Mouse (Mus musculus) heart, embryonic 13.5 days (tissue): Measurements from ENCODE around the gene Tmem132c. TPM values are rescaled to one million over a fixed set of nuclear protein-coding genes. Genes with fewer than 3 reads are reported as not detected.

Source experiments
- ATAC-seq: fragments of 200-750 bp; cut with Nextera tagmentation; 2 replicates; pipeline ENCODE4 v1.8.0; 2017; ENCODE audit warnings: moderate TSS enrichment; ENCODE audit not compliant: insufficient number of reproducible peaks, low FRiP score, low TSS enrichment; ENCODE audit errors: extremely low read depth
- H3K27ac ChIP-seq: fragments of 300-500 bp; sonication (generic); replicated peaks from 2 replicates; pipeline ENCODE4 v1.5.1; 2015; ENCODE audit warnings: moderate library complexity, mild to moderate bottlenecking, inconsistent platforms
- H3K27me3 ChIP-seq: fragments of 300-500 bp; sonication (generic); replicated peaks from 2 replicates; pipeline ENCODE4 v1.6.1; 2015; ENCODE audit warnings: mild to moderate bottlenecking, inconsistent platforms
- H3K36me3 ChIP-seq: fragments of 300-500 bp; sonication (generic); 2 replicates; pipeline ENCODE4 v1.6.1; 2015; ENCODE audit warnings: mild to moderate bottlenecking, inconsistent platforms
- H3K4me1 ChIP-seq: fragments of 300-500 bp; sonication (generic); 2 replicates; pipeline ENCODE4 v1.6.1; 2015; ENCODE audit warnings: inconsistent platforms
- H3K4me2 ChIP-seq: fragments of 300-500 bp; sonication (generic); 2 replicates; pipeline ENCODE4 v1.6.1; 2015; ENCODE audit warnings: inconsistent platforms, mild to moderate bottlenecking, moderate library complexity
- H3K4me3 ChIP-seq: fragments of 300-500 bp; sonication (generic); 2 replicates; pipeline ENCODE4 v1.5.1; 2015; ENCODE audit warnings: moderate library complexity, mild to moderate bottlenecking, inconsistent platforms
- H3K9ac ChIP-seq: fragments of 300-500 bp; sonication (generic); 2 replicates; pipeline ENCODE4 v1.6.1; 2015; ENCODE audit warnings: inconsistent platforms, mild to moderate bottlenecking, moderate library complexity
- H3K9me3 ChIP-seq: fragments of 300-500 bp; sonication (generic); 2 replicates; pipeline ENCODE4 v1.6.1; 2016; ENCODE audit warnings: inconsistent platforms
- WGBS: fragments of 180-500 bp; shearing (Covaris S2); methylation state at CpG from one replicate; pipeline ENCODE4 v1.1.7; 2015; ENCODE audit warnings: mixed read lengths; 5-methylcytosine and 5-hydroxymethylcytosine counted together
- polyA plus RNA-seq: library from polyadenylated mRNA; unstranded; fragments of >200 nt; fragmentation: Nextera tagmentation; extraction: Ambion mirVana; gene quantifications from 2 replicates; pipeline ENCODE4 v1.2.1, GENCODE M21; 2015

The Tmem132c gene
- polyA plus RNA-seq, 1 experiment from 2014 or later = 2.9 TPM

DNA sequence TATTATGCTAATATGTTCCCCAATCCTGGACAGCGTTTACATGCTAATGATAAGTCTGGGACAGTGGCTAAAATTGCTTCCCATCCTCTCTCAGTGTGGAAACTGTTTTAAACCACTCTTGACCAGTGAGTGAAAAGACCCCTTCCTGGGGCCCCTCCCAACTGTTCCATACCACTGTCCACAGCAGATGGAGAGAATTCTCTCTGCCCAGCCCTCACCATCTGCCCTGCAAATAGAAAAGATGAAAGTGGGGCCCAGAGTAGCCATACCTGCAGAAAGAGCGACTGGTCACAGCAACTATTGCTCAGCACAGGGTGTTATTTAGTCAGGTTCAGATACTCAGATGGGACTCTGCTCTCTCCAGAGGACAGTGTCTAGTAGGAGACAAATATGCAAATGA lies 306.5 kb downstream of the Tmem132c start:
- no peak overlapping the region for H3K9ac ChIP-seq
- ATAC-seq = no peak
- no peak overlapping the region for H3K4me3 ChIP-seq

DNA sequence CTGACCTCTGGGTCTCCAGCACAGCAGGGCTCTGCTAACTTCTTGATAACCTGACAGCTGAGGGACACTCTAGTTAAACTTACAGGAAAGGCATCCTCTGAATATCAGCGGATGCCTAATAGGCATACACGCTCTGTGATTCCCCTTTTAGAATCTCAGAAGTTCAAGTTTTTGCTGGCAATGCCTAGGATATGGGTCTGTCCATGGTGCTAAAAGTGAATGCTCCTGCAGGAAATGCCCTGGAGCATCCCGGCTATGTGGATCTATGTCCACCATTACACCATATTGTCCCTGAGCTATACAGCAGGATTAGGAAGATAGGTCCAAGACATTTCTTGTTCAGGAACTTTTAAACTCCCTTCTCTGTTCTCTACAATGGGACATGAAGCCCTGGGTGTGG lies 319.5 kb downstream of the Tmem132c start:
- Histone ChIP-seq H3K27ac (no peak overlapping the region), H3K4me1 (no peaks in the 10 kb centered on the region), H3K27me3 (no peaks in the 10 kb centered on the region), H3K9me3 (no peaks in the 10 kb centered on the region), H3K4me3 (no peak overlapping the region), H3K36me3 (no peaks in the 10 kb centered on the region), H3K4me2 (no peak overlapping the region), H3K9ac (no peak overlapping the region)
- WGBS = 65% methylated on average over 3 of the region's 3 CpGs
- no peak for ATAC-seq

More for the DNA sequence above, 306.5 kb downstream of the Tmem132c start:
- Histone ChIP-seq H3K4me1 (no peaks in the 10 kb centered on the region), H3K4me2 (no peak overlapping the region), H3K36me3 (no peaks in the 10 kb centered on the region), H3K27ac (no peak overlapping the region), H3K27me3 (no peaks in the 10 kb centered on the region), H3K9me3 (no peaks in the 10 kb centered on the region)
- WGBS = 71% methylated on average over 2 of the region's 2 CpGs

DNA sequence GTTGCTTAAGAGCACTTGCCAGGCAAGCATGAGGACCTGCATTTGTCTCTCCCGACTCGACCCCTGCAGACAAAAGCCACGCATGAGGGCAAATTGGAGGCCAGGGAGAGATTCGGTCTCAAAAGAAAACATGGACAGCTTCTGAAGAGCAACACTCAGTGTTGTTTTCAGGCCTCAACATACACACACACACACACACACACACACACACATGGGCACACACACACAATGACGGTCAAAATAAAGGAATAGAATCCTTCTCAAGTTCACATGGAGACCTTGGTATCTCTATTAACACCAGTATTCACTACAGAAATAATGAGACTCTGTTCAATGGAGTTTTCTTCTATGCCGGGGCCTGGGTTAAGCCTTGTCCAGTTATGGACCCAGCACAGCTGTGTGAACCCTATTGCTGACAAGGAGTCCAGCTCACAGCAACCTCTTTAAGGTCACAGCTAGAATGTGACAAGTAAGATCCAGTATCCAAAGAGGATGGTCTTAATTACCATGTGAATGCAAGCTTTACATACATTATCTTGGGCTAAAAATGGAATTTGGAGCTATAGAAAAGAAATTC lies 325.6 kb downstream of the Tmem132c start:
- Histone ChIP-seq H3K4me1 (no peaks in the 10 kb centered on the region), H3K4me3 (no peak overlapping the region), H3K27me3 (no peaks in the 10 kb centered on the region), H3K36me3 (no peaks in the 10 kb centered on the region), H3K27ac (no peak overlapping the region), H3K4me2 (no peak overlapping the region), H3K9me3 (no peaks in the 10 kb centered on the region), H3K9ac (no peak overlapping the region)
- ATAC-seq = no peak
- 67% methylated on average over 6 of the region's 6 CpGs for WGBS

DNA sequence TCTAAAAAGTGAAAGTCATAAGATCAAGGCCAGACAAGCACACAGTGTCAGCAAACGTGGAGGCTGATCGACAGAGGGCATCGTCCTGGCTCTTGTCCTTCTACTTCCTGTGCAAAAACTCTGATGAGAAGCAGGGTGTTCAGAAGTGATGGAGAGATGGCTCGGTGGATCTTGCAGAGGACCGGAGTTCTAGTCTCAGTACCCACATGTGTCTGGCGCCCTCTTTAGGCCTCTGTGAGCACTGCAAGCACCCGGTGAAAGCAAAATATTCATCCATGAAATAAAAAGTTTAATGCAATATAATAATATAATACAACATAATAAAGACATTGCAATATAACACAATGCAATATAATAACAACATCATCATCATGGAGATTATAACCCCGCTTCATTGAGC lies 335.8 kb downstream of the Tmem132c start:
- 46% methylated on average over 8 of the region's 8 CpGs for WGBS
- H3K9me3 ChIP-seq = no peaks in the 10 kb centered on the region
- H3K4me2 ChIP-seq = no peak overlapping the region
- H3K4me1 ChIP-seq = no peaks in the 10 kb centered on the region
- H3K4me3 ChIP-seq = no peak overlapping the region
- ATAC-seq = no peak
- H3K27ac ChIP-seq = no peak overlapping the region
- H3K27me3 ChIP-seq = peaks cover 14% of the 10 kb centered on the region; the same call in 1 of the 2 replicates
- no peaks in the 10 kb centered on the region for H3K36me3 ChIP-seq
- H3K9ac ChIP-seq = no peak overlapping the region

DNA sequence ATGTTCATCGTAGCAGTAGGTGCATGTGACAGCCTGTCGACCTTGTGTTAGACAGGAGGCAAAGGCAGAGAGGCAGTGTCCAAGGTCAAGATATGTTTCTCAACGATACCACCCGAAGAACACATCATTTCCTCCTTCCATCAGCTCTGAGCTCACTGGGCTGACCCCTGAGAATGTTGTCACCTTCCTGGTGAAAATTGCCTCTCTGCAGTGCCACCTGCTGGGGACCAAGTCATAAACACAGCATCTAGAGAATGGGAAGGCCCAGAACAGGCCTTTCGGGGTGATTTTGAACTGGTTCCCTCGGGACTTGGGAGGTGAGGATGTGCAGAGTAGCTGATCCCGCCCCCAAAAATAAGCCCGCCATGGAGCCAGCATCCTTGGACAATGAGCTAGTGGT lies 342.1 kb downstream of the Tmem132c start:
- WGBS = 75% methylated on average over 8 of the region's 8 CpGs
- H3K9ac ChIP-seq = no peak overlapping the region
- H3K36me3 ChIP-seq = no peaks in the 10 kb centered on the region
- H3K4me3 ChIP-seq = no peak overlapping the region
- H3K9me3 ChIP-seq = no peaks in the 10 kb centered on the region
- H3K4me2 ChIP-seq = no peak overlapping the region
- ATAC-seq = no peak
- H3K27me3 ChIP-seq = peaks cover 7% of the 10 kb centered on the region; the same call in 1 of the 2 replicates
- H3K4me1 ChIP-seq = no peaks in the 10 kb centered on the region
- H3K27ac ChIP-seq = no peak overlapping the region

DNA sequence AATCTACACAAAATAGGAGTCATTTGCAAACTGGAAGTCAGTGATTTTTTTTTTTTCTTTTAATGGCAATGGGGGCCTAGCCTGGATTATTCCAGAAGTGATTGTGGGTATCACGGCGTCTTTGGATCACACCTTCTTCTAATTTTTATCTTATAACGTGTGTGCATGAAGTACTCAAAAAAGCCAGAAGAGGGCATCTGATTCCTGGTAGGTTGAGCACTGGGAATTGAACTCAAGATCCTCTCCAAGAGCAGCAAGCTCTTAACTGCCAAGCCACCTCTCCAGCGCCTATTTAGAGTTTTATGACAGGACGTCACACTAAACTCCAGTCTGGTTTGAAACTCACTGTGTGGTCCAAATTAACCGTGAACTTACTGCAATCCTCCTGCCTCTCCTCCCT lies 346.2 kb downstream of the Tmem132c start:
- no peaks in the 10 kb centered on the region for H3K4me1 ChIP-seq
- no peak overlapping the region for H3K4me3 ChIP-seq
- no peak overlapping the region for H3K9ac ChIP-seq
- WGBS = 68% methylated on average over 6 of the region's 6 CpGs
- ATAC-seq = no peak
- peaks cover 22% of the 10 kb centered on the region for H3K36me3 ChIP-seq
- H3K9me3 ChIP-seq = no peaks in the 10 kb centered on the region
- no peak overlapping the region for H3K4me2 ChIP-seq
- no peaks in the 10 kb centered on the region for H3K27me3 ChIP-seq
- no peak overlapping the region for H3K27ac ChIP-seq

DNA sequence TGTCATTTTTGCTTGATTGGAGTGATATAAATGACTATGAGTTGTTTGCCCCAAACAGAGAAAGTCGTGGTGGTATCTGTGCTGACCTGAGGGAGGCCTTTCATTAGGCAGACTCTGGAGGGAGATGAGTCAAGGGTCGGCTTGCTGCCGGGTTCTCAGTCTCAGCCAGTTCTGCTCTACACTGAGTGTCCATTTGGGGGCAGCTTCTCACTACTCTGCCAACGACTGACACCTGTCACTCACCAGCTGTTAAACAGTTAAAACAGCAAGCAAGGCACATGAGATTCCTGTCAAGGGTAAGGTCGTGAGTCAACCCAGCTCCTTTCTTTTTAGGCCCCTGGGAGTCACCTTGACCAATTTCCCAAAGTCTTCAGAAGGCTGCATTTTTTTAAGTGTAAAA lies 350.8 kb downstream of the Tmem132c start:
- 66% methylated on average over 5 of the region's 5 CpGs for WGBS
- Histone ChIP-seq H3K27me3 (no peaks in the 10 kb centered on the region), H3K27ac (no peak overlapping the region), H3K4me1 (no peaks in the 10 kb centered on the region), H3K4me3 (no peak overlapping the region), H3K4me2 (no peak overlapping the region), H3K9me3 (no peaks in the 10 kb centered on the region), H3K36me3 (peaks cover 68% of the 10 kb centered on the region), H3K9ac (no peak overlapping the region)
- no peak for ATAC-seq

DNA sequence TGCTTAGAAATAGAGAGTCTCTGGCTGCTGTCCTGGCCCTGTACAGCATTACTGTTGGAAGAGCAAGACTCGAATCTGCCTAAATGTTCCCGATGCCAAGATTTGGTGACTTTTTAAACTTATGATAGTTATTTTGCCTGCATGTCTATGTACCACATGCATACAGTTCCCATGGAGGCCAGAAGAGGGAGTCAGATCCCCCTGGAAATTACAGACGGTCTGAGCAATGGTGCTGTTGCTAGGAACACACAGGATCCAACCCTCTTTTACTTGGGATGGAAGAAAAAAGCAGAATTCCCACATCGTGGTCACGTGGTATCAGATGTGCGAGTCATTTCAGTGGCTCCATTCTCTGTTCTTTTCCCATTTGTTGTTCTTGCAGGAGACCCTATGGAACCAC lies 351.2 kb downstream of the Tmem132c start:
- Histone ChIP-seq H3K4me3 (no peak overlapping the region), H3K27ac (no peak overlapping the region), H3K4me2 (no peak overlapping the region), H3K4me1 (no peaks in the 10 kb centered on the region), H3K9me3 (no peaks in the 10 kb centered on the region), H3K27me3 (no peaks in the 10 kb centered on the region), H3K36me3 (peaks cover 72% of the 10 kb centered on the region), H3K9ac (no peak overlapping the region)
- no peak for ATAC-seq
- 76% methylated on average over 6 of the region's 6 CpGs for WGBS

DNA sequence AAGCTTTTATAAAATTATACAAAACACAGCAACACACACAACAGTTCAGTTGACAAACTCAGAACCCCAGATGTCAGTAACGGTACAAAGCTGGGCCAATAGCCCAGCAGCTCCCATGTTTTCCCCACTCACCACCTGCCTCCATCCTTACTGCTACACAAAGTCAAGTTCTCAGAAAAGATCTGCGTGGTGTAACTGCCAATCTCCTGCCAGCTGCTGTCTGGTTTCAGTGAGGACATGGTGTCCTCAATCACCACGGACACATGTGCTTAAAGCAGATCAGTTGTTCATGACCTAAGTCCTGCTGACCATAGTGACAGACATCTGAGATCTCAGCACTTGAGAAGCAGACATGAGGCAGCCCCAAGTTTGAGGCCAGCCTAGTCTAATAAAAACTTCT lies 354.1 kb downstream of the Tmem132c start:
- Histone ChIP-seq H3K36me3 (peaks cover 91% of the 10 kb centered on the region), H3K4me2 (no peak overlapping the region), H3K27ac (no peak overlapping the region), H3K27me3 (no peaks in the 10 kb centered on the region), H3K9me3 (no peaks in the 10 kb centered on the region), H3K4me3 (no peak overlapping the region), H3K4me1 (no peaks in the 10 kb centered on the region), H3K9ac (no peak overlapping the region)
- no peak for ATAC-seq
- 91% methylated on average over 3 of the region's 3 CpGs for WGBS

DNA sequence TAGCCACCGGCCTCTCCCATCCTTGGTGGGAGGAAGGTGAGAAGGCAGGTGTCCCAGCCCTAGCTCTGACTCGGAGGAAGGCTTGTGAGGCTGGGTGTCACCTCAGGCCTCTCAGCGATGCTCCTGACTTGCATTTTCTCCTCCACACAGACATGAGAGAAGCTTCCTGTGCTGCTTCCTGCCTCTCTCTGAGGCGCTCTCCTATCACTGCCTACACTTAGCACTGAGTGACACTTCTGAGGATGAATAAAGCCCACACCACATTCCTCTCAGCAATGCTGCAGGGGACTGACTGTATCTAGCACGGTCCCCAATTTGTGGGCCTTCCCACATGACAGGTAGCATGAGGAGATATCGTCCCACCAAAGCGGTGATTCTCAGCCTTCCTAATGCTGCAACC lies 355.3 kb downstream of the Tmem132c start:
- Histone ChIP-seq H3K4me2 (no peak overlapping the region), H3K9ac (no peak overlapping the region), H3K36me3 (peaks cover 100% of the 10 kb centered on the region), H3K4me1 (no peaks in the 10 kb centered on the region), H3K9me3 (no peaks in the 10 kb centered on the region), H3K4me3 (no peak overlapping the region), H3K27ac (no peak overlapping the region), H3K27me3 (no peaks in the 10 kb centered on the region)
- no peak for ATAC-seq
- 83% methylated on average over 7 of the region's 7 CpGs for WGBS

DNA sequence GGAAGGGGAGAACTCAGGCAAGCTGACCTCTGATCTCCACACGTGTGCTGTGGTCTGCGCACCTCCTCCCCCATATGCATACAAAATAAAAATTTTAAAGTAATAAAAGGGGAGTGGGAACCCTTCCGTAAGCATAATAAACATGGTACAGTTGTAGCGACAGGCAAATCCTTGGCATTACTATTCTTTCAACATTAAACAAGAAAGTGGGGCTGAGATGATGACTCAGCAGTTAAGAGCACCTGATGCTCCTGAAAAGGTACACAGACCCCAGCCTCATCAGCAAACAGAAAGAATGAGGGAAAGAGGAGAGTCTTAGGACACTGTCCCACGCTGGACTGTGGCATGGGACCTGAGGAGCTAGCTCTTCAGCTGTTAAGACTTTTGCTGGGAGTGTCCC lies 361.4 kb downstream of the Tmem132c start:
- H3K27me3 ChIP-seq = no peaks in the 10 kb centered on the region
- H3K9me3 ChIP-seq = no peaks in the 10 kb centered on the region
- no peak overlapping the region for H3K9ac ChIP-seq
- ATAC-seq = no peak
- no peak overlapping the region for H3K27ac ChIP-seq
- 89% methylated on average over 5 of the region's 5 CpGs for WGBS
- no peak overlapping the region for H3K4me3 ChIP-seq
- peaks cover 99% of the 10 kb centered on the region for H3K36me3 ChIP-seq
- H3K4me2 ChIP-seq = no peak overlapping the region
- H3K4me1 ChIP-seq = 0 out of 2 replicates have a peak, but pooled peaks cover 6% of the 10 kb centered on the region

DNA sequence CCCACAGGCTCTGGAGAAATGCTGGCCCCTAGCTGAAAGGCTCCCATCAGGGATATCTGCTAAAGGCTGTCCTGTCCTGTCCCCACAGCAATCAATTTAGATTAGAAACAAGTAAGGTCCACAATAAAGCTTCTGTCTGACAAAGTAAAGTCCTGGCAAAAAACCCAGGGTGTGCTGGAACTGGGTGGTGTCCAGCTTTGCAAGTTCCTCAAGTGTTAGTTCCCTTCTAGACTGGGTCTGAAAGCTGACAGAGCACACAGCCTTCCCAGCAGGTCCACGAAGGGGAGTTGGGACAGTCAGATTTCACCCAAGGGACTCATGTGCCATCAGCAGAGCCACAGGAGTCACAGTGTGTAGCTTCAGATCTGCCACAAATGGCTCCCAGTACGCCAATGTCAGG lies 365.9 kb downstream of the Tmem132c start:
- Histone ChIP-seq H3K4me3 (no peak overlapping the region), H3K36me3 (peaks cover 62% of the 10 kb centered on the region), H3K9me3 (no peaks in the 10 kb centered on the region), H3K4me1 (peaks cover 49% of the 10 kb centered on the region), H3K4me2 (no peak overlapping the region), H3K9ac (no peak overlapping the region), H3K27ac (no peak overlapping the region), H3K27me3 (no peaks in the 10 kb centered on the region)
- ATAC-seq = no peak
- 86% methylated on average over 2 of the region's 2 CpGs for WGBS
